Mouse (Mus musculus) stomach, postnatal 0 days (tissue): ENCODE results near the gene Sema6d. TPM values are rescaled to one million over a fixed set of nuclear protein-coding genes. Genes with fewer than 3 reads are reported as not detected.
A peak's percentile ranks its signal among the peaks of the same experiment; 100 is the strongest.

ENCODE experiments used
- ATAC-seq: fragments of 200-750 bp; cut with Nextera tagmentation; 2 replicates; pipeline ENCODE4 v1.8.0; 2017; ENCODE audit not compliant: low FRiP score, low TSS enrichment
- DNase-seq: peaks from one replicate; pipeline ENCODE4 v3.0.0-alpha.2; 2016; ENCODE audit warnings: low spot score
- H3K27ac ChIP-seq: fragments of 300-500 bp; sonication (generic); replicated peaks from 2 replicates; pipeline ENCODE4 v1.5.1; 2014; ENCODE audit warnings: mild to moderate bottlenecking, control low read depth
- H3K27me3 ChIP-seq: fragments of 300-500 bp; sonication (generic); 2 replicates; pipeline ENCODE4 v1.6.1; 2014; ENCODE audit warnings: low read length; ENCODE audit not compliant: control insufficient read depth, insufficient read depth
- H3K36me3 ChIP-seq: fragments of 300-500 bp; sonication (generic); 2 replicates; pipeline ENCODE4 v1.6.1; 2014; ENCODE audit warnings: low read length, mixed read lengths; ENCODE audit not compliant: control insufficient read depth, insufficient read depth
- H3K4me1 ChIP-seq: fragments of 300-500 bp; sonication (generic); replicated peaks from 2 replicates; pipeline ENCODE4 v1.6.1; 2014; ENCODE audit warnings: antibody characterized with exemption; ENCODE audit not compliant: control insufficient read depth, insufficient read depth
- H3K4me2 ChIP-seq: fragments of 300-500 bp; sonication (generic); replicated peaks from 2 replicates; pipeline ENCODE4 v1.6.1; 2014; ENCODE audit warnings: low read depth, mild to moderate bottlenecking, control low read depth, moderate library complexity
- H3K4me3 ChIP-seq: fragments of 300-500 bp; sonication (generic); 2 replicates; pipeline ENCODE4 v1.5.1; 2014; ENCODE audit warnings: low read depth, low read length, control low read depth
- H3K9ac ChIP-seq: fragments of 300-500 bp; sonication (generic); 2 replicates; pipeline ENCODE4 v1.6.1; 2014; ENCODE audit warnings: mild to moderate bottlenecking, low read length, control low read depth, mixed read lengths
- H3K9me3 ChIP-seq: fragments of 300-500 bp; sonication (generic); 2 replicates; pipeline ENCODE4 v1.6.1; 2016; ENCODE audit warnings: low read length; ENCODE audit not compliant: control insufficient read depth
- CTCF ChIP-seq: IDR thresholded peaks from 2 replicates; pipeline ENCODE4 v1.5.1; 2016; ENCODE audit warnings: antibody characterized with exemption, low read depth, mild to moderate bottlenecking, moderate library complexity
- EP300 ChIP-seq: optimal IDR thresholded peaks from 2 replicates; pipeline ENCODE3; 2016; ENCODE audit warnings: antibody characterized with exemption
- WGBS: fragments of 180-500 bp; shearing (Covaris S2); extraction: QIAGEN DNeasy Blood & Tissue Kit; methylation state at CpG from one replicate; pipeline ENCODE4 v1.1.7; 2014; 5-methylcytosine and 5-hydroxymethylcytosine counted together
- polyA plus RNA-seq: library from polyadenylated mRNA; unstranded; fragments of >200 nt; fragmentation: Nextera tagmentation; extraction: Ambion mirVana; gene quantifications from 2 replicates; pipeline ENCODE4 v1.2.1, GENCODE M21; 2015

The Sema6d gene
- polyA plus RNA-seq, 1 experiment from 2014 or later = 2.1 TPM

GRCm38 (mm10) chr2:124099697-124100096 is 9.9 kb downstream of the Sema6d start:
- ATAC-seq (no peak), DNase-seq (no peak)
- WGBS = 34% methylated on average over 1 of the region's 1 CpGs
- H3K4me3 ChIP-seq = no peak overlapping the region
- H3K36me3 ChIP-seq = no peaks in the 10 kb centered on the region
- H3K27ac ChIP-seq = no peak overlapping the region
- no peaks in the 10 kb centered on the region for H3K4me1 ChIP-seq
- H3K9me3 ChIP-seq = no peaks in the 10 kb centered on the region
- H3K9ac ChIP-seq = no peak overlapping the region
- no peak overlapping the region for H3K4me2 ChIP-seq
- no peaks in the 10 kb centered on the region for H3K27me3 ChIP-seq
- no peak for TF ChIP-seq EP300
- TF ChIP-seq CTCF = peak; percentile 58

- H3K36me3 ChIP-seq = no peaks in the 10 kb centered on the region
- DNase-seq = peak; percentile 48
- H3K9ac ChIP-seq = no peak overlapping the region
- no peak overlapping the region for H3K4me2 ChIP-seq
- H3K27ac ChIP-seq = no peak overlapping the region
- no peak overlapping the region for H3K4me3 ChIP-seq
- no peak for TF ChIP-seq EP300
- TF ChIP-seq CTCF = peak; percentile 88
- 25% methylated on average over 9 of the region's 9 CpGs for WGBS
- H3K9me3 ChIP-seq = no peaks in the 10 kb centered on the region
- H3K27me3 ChIP-seq = no peaks in the 10 kb centered on the region
- 0 out of 2 replicates have a peak, but pooled peaks have one; percentile 51 for ATAC-seq
- no peaks in the 10 kb centered on the region for H3K4me1 ChIP-seq
These were observed 10.9 kb downstream of the Sema6d start for GRCm38 (mm10) chr2:124100486-124101200.

- ATAC-seq = no peak
- Histone ChIP-seq H3K9me3 (no peaks in the 10 kb centered on the region), H3K4me2 (no peak overlapping the region), H3K9ac (no peak overlapping the region), H3K27ac (no peak overlapping the region), H3K27me3 (no peaks in the 10 kb centered on the region), H3K4me3 (no peak overlapping the region), H3K4me1 (no peaks in the 10 kb centered on the region), H3K36me3 (no peaks in the 10 kb centered on the region)
- DNase-seq = no peak
- TF ChIP-seq EP300 = no peak
- TF ChIP-seq CTCF = no peak
These were observed 11.4 kb downstream of the Sema6d start for GRCm38 (mm10) chr2:124101201-124101517.

- no peak for DNase-seq
- Histone ChIP-seq H3K36me3 (no peaks in the 10 kb centered on the region), H3K4me1 (no peaks in the 10 kb centered on the region), H3K27ac (no peak overlapping the region), H3K4me3 (no peak overlapping the region), H3K4me2 (no peak overlapping the region), H3K9me3 (no peaks in the 10 kb centered on the region), H3K9ac (no peak overlapping the region), H3K27me3 (no peaks in the 10 kb centered on the region)
- WGBS = 27% methylated on average over 5 of the region's 5 CpGs
- no peak for ATAC-seq
- TF ChIP-seq EP300 (no peak), CTCF (no peak)
These were observed 11.8 kb downstream of the Sema6d start for GRCm38 (mm10) chr2:124101580-124101979.

- Histone ChIP-seq H3K27ac (no peak overlapping the region), H3K9me3 (no peaks in the 10 kb centered on the region), H3K9ac (no peak overlapping the region), H3K27me3 (no peaks in the 10 kb centered on the region), H3K36me3 (no peaks in the 10 kb centered on the region), H3K4me2 (no peak overlapping the region), H3K4me1 (no peaks in the 10 kb centered on the region), H3K4me3 (no peak overlapping the region)
- no peak for ATAC-seq
- TF ChIP-seq CTCF (no peak), EP300 (no peak)
- DNase-seq = no peak
These were observed 13.5 kb downstream of the Sema6d start for GRCm38 (mm10) chr2:124103277-124103676.

- no peaks in the 10 kb centered on the region for H3K4me1 ChIP-seq
- no peak for TF ChIP-seq CTCF
- DNase-seq = no peak
- H3K9ac ChIP-seq = no peak overlapping the region
- no peak overlapping the region for H3K4me3 ChIP-seq
- no peaks in the 10 kb centered on the region for H3K27me3 ChIP-seq
- 32% methylated on average over 11 of the region's 11 CpGs for WGBS
- H3K36me3 ChIP-seq = no peaks in the 10 kb centered on the region
- no peak overlapping the region for H3K27ac ChIP-seq
- H3K4me2 ChIP-seq = no peak overlapping the region
- ATAC-seq = no peak
- no peaks in the 10 kb centered on the region for H3K9me3 ChIP-seq
These were observed 28.9 kb downstream of the Sema6d start for GRCm38 (mm10) chr2:124118469-124119243.
